Mouse (Mus musculus) heart, embryonic 12.5 days (tissue): ENCODE data around the gene Ank2. TPM values are rescaled to one million over a fixed set of nuclear protein-coding genes. Genes with fewer than 3 reads are reported as not detected.

Source experiments
- ATAC-seq: fragments of 200-750 bp; cut with Nextera tagmentation; 2 replicates; pipeline ENCODE4 v1.8.0; 2017; ENCODE audit warnings: moderate TSS enrichment, moderate library complexity; ENCODE audit not compliant: insufficient number of reproducible peaks, low FRiP score
- H3K27ac ChIP-seq: fragments of 300-500 bp; sonication (generic); 2 replicates; pipeline ENCODE4 v1.5.1; 2016; ENCODE audit warnings: mild to moderate bottlenecking, moderate library complexity; ENCODE audit not compliant: poor library complexity, severe bottlenecking
- H3K27me3 ChIP-seq: fragments of 300-500 bp; sonication (generic); replicated peaks from 2 replicates; pipeline ENCODE4 v1.6.1; 2016; ENCODE audit warnings: mild to moderate bottlenecking, moderate library complexity
- H3K36me3 ChIP-seq: fragments of 300-500 bp; sonication (generic); 2 replicates; pipeline ENCODE4 v1.6.1; 2016; ENCODE audit warnings: mild to moderate bottlenecking, moderate library complexity
- H3K4me1 ChIP-seq: fragments of 300-500 bp; sonication (generic); replicated peaks from 2 replicates; pipeline ENCODE4 v1.6.1; 2016; ENCODE audit warnings: mild to moderate bottlenecking
- H3K4me2 ChIP-seq: fragments of 300-500 bp; sonication (generic); 2 replicates; pipeline ENCODE4 v1.6.1; 2016; ENCODE audit warnings: mild to moderate bottlenecking, moderate library complexity
- H3K4me3 ChIP-seq: fragments of 300-500 bp; sonication (generic); 2 replicates; pipeline ENCODE4 v1.5.1; 2016; ENCODE audit warnings: mild to moderate bottlenecking
- H3K9ac ChIP-seq: fragments of 300-500 bp; sonication (generic); 2 replicates; pipeline ENCODE4 v1.6.1; 2016; ENCODE audit warnings: mild to moderate bottlenecking, moderate library complexity
- H3K9me3 ChIP-seq: fragments of 300-500 bp; sonication (generic); replicated peaks from 2 replicates; pipeline ENCODE4 v1.6.1; 2016; ENCODE audit warnings: mild to moderate bottlenecking, moderate library complexity
- WGBS: fragments of 180-500 bp; shearing (Covaris S2); methylation state at CpG from one replicate; pipeline ENCODE4 v1.1.7; 2016; 5-methylcytosine and 5-hydroxymethylcytosine counted together
- polyA plus RNA-seq: library from polyadenylated mRNA; unstranded; fragments of >200 nt; fragmentation: Nextera tagmentation; extraction: Ambion mirVana; gene quantifications from 2 replicates; pipeline ENCODE4 v1.2.1, GENCODE M21; 2016

Gene Ank2
- polyA plus RNA-seq, 1 experiment from 2014 or later, result 42.5 TPM

DNA sequence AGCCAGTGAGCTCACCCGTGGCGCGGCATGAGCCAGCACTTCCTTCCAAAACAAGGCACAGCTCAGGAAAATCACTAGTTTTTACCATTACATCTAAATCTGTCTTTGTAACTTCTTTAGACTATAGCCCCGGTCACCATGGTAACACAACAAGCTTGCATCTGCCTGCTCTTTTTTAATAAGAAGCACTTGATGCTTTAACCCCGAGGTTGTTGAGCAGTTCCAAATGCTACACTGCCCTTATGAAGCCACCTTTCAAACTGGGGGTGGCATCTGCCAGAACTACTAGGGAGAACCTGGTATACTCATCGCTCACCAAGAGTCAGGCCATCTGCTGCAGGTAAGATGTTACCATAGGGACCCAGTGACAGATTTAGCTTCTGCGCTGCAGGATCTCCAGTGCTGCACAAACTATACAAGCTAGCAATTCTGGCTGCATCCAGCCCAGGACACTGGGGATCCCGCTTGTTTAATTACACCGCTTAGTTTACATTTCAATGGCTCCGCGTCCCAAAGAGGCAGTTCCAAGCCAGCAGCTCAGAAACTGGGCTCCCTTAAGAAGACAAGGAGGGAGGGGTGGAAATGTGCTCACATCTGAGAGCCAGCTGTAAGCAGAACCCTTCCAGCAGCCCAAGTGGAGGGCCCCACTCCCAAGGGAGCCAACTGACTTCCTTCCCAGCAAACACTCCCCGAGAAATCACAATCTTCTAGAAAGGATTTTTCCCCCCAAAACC is 501.0 kb downstream of the Ank2 start:
- Histone ChIP-seq H3K4me3 (peak overlapping the region; percentile 36), H3K9ac (peak overlapping the region; percentile 59), H3K4me1 (peaks cover 5% of the 10 kb centered on the region; the same call in 1 of the 2 replicates), H3K27me3 (no peaks in the 10 kb centered on the region), H3K36me3 (peaks cover 6% of the 10 kb centered on the region; the same call in 1 of the 2 replicates), H3K9me3 (no peaks in the 10 kb centered on the region), H3K27ac (no peak overlapping the region), H3K4me2 (peak overlapping the region; percentile 67)
- 16% methylated on average over 12 of the region's 12 CpGs for WGBS
- peak; percentile 68 for ATAC-seq

GRCm38 (mm10) chr3:126997391-126998007 is 501.7 kb downstream of the Ank2 start:
- no peaks in the 10 kb centered on the region for H3K9me3 ChIP-seq
- peak overlapping the region; percentile 59 for H3K9ac ChIP-seq
- H3K36me3 ChIP-seq, result no peaks in the 10 kb centered on the region
- no peak overlapping the region for H3K27ac ChIP-seq
- no peaks in the 10 kb centered on the region for H3K27me3 ChIP-seq
- WGBS, result 15% methylated on average over 17 of the region's 17 CpGs
- peak overlapping the region; percentile 67 for H3K4me2 ChIP-seq
- no peak; the same call in 1 of the 2 replicates for ATAC-seq
- H3K4me1 ChIP-seq, result peaks cover 5% of the 10 kb centered on the region; the same call in 1 of the 2 replicates
- H3K4me3 ChIP-seq, result peak overlapping the region; percentile 36

GRCm38 (mm10) chr3:126996721-126997120 is 502.4 kb downstream of the Ank2 start:
- Histone ChIP-seq H3K9me3 (no peaks in the 10 kb centered on the region), H3K4me2 (no peak overlapping the region), H3K4me1 (peaks cover 5% of the 10 kb centered on the region; the same call in 1 of the 2 replicates)

GRCm38 (mm10) chr3:126995970-126996369 is 503.2 kb downstream of the Ank2 start:
- 67% methylated on average over 4 of the region's 4 CpGs for WGBS
- H3K36me3 ChIP-seq, result no peaks in the 10 kb centered on the region

More at GRCm38 (mm10) chr3:126996721-126997120, 502.4 kb downstream of the Ank2 start:
- WGBS, result 80% methylated on average over 8 of the region's 8 CpGs
- no peak for ATAC-seq
- Histone ChIP-seq H3K4me3 (no peak overlapping the region), H3K27ac (no peak overlapping the region), H3K9ac (no peak overlapping the region), H3K36me3 (no peaks in the 10 kb centered on the region), H3K27me3 (no peaks in the 10 kb centered on the region)

DNA sequence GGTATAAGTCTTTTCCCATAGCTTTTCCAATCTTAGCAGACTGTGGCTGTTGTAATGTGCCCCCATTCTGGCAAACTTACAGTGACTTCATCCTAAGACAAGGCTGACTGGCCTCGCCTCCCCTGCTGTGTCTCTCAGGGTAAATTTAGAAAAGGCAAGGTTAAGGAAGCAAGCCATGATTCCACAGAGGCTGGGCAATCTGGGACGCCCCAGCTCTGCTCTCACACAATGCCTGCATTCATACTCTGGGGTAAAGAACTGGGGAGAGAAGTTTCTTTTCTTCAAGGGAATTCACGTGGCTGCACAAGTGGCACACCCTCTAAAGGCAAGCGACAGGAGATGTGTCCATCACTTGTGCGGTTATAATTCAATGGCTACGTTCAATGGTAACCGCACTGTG is 505.0 kb downstream of the Ank2 start:
- Histone ChIP-seq H3K4me2 (no peak overlapping the region), H3K9me3 (no peaks in the 10 kb centered on the region), H3K4me3 (no peak overlapping the region), H3K27ac (no peak overlapping the region), H3K27me3 (no peaks in the 10 kb centered on the region), H3K9ac (no peak overlapping the region), H3K36me3 (no peaks in the 10 kb centered on the region), H3K4me1 (peaks cover 5% of the 10 kb centered on the region; the same call in 1 of the 2 replicates)
- 67% methylated on average over 7 of the region's 7 CpGs for whole genome bisulfite sequencing
- ATAC-seq, result no peak

More at GRCm38 (mm10) chr3:126995970-126996369, 503.2 kb downstream of the Ank2 start:
- H3K27ac ChIP-seq, result no peak overlapping the region
- no peak overlapping the region for H3K4me3 ChIP-seq
- H3K9me3 ChIP-seq, result no peaks in the 10 kb centered on the region
- no peak overlapping the region for H3K9ac ChIP-seq
- H3K27me3 ChIP-seq, result no peaks in the 10 kb centered on the region
- no peak for ATAC-seq
- no peak overlapping the region for H3K4me2 ChIP-seq
- H3K4me1 ChIP-seq, result peaks cover 5% of the 10 kb centered on the region; the same call in 1 of the 2 replicates

GRCm38 (mm10) chr3:126989936-126990335 is 509.2 kb downstream of the Ank2 start:
- Histone ChIP-seq H3K4me1 (no peaks in the 10 kb centered on the region; the same call in 1 of the 2 replicates), H3K27ac (no peak overlapping the region), H3K4me3 (no peak overlapping the region), H3K9me3 (no peaks in the 10 kb centered on the region), H3K27me3 (no peaks in the 10 kb centered on the region), H3K9ac (no peak overlapping the region), H3K36me3 (no peaks in the 10 kb centered on the region), H3K4me2 (no peak overlapping the region)
- 64% methylated on average over 3 of the region's 3 CpGs for WGBS
- ATAC-seq, result no peak

- Histone ChIP-seq H3K4me3 (no peak overlapping the region), H3K27me3 (no peaks in the 10 kb centered on the region), H3K27ac (no peak overlapping the region), H3K36me3 (no peaks in the 10 kb centered on the region), H3K4me2 (no peak overlapping the region), H3K9me3 (no peaks in the 10 kb centered on the region), H3K9ac (no peak overlapping the region), H3K4me1 (no peaks in the 10 kb centered on the region)
- no peak for ATAC-seq
- WGBS, result 75% methylated on average over 3 of the region's 3 CpGs
These were observed 512.5 kb downstream of the Ank2 start for GRCm38 (mm10) chr3:126986687-126987086.

DNA sequence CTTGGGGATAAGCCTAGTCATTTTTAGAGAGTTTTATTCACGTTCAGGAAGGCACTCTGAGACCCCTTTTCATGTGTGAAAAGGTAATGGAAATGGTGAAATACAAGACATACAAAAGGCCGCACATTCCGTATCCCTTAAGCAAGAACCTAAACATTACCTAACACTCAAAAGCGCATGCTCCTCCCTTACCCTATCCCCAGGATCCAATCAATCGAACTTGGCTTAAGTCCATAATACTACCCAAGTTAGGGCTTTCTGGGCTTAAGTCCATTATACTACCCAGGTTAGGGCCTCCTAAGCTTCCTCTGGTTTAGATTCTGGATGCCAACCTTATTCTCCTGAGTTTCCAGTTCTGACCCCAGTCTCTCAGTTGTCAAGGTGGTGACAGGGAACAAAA is 516.3 kb downstream of the Ank2 start:
- Histone ChIP-seq H3K9me3 (no peaks in the 10 kb centered on the region), H3K4me3 (no peak overlapping the region), H3K9ac (no peak overlapping the region), H3K4me2 (no peak overlapping the region), H3K27ac (no peak overlapping the region), H3K4me1 (no peaks in the 10 kb centered on the region), H3K36me3 (0 out of 2 replicates have a peak, but pooled peaks cover 4% of the 10 kb centered on the region), H3K27me3 (no peaks in the 10 kb centered on the region)
- WGBS, result 87% methylated on average over 5 of the region's 5 CpGs
- no peak for ATAC-seq

DNA sequence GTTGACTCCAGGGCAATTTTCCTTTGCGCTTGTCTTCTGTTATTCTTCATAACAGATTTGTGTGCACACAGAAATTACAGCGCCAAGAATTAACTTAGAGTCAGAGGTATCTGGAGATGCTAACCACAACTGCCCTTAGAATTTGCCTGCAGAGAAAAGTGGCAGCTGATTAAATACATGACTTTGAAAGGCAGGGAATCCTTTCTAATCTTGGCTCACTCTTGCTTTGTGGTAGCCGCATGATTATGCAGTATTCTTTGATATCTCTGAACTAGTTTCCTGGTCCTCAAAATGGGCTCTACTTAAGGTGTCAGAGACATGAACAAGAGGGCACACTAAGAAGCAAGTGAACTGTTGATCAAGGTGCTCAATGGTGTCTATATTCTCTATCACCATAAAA is 518.0 kb downstream of the Ank2 start:
- H3K9ac ChIP-seq, result no peak overlapping the region
- no peaks in the 10 kb centered on the region for H3K9me3 ChIP-seq
- no peak overlapping the region for H3K4me2 ChIP-seq
- H3K36me3 ChIP-seq, result 0 out of 2 replicates have a peak, but pooled peaks cover 6% of the 10 kb centered on the region
- 83% methylated on average over 3 of the region's 3 CpGs for WGBS
- no peaks in the 10 kb centered on the region for H3K27me3 ChIP-seq
- no peaks in the 10 kb centered on the region for H3K4me1 ChIP-seq
- H3K27ac ChIP-seq, result no peak overlapping the region
- H3K4me3 ChIP-seq, result no peak overlapping the region
- ATAC-seq, result no peak

DNA sequence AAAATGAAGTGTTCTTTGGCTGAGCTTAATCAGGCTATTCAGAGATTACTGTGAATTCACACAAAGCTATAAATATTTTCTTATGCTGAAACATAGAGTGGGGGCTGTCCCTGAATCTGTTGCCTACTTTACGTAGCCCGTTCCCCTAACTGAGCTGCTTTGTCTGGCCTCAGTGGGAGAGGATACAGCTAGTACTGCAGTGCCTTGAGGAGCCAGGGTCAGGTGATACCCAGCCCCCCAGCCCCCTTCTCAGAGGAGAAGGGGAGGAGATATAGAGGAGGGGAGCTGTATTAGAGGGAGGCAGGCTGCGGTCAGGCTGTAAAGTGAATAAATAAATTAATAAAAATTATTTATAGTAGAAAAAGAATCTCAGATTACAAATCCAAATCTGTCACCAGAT is 519.5 kb downstream of the Ank2 start:
- Histone ChIP-seq H3K4me1 (no peaks in the 10 kb centered on the region), H3K9me3 (no peaks in the 10 kb centered on the region), H3K27ac (no peak overlapping the region), H3K4me2 (no peak overlapping the region), H3K9ac (no peak overlapping the region), H3K27me3 (no peaks in the 10 kb centered on the region), H3K36me3 (0 out of 2 replicates have a peak, but pooled peaks cover 6% of the 10 kb centered on the region), H3K4me3 (no peak overlapping the region)
- ATAC-seq, result no peak
- 88% methylated on average over 3 of the region's 3 CpGs for WGBS

- Histone ChIP-seq H3K9ac (no peak overlapping the region), H3K4me3 (no peak overlapping the region), H3K4me1 (no peaks in the 10 kb centered on the region), H3K27ac (no peak overlapping the region), H3K36me3 (0 out of 2 replicates have a peak, but pooled peaks cover 6% of the 10 kb centered on the region), H3K27me3 (no peaks in the 10 kb centered on the region), H3K9me3 (no peaks in the 10 kb centered on the region), H3K4me2 (no peak overlapping the region)
- WGBS, result 60% methylated on average over 11 of the region's 11 CpGs
- ATAC-seq, result no peak
These were observed 520.3 kb downstream of the Ank2 start for GRCm38 (mm10) chr3:126978768-126979410.
